Mouse (Mus musculus) brain, adult 10 weeks (tissue): ENCODE results near the gene Kcne2. TPM values are rescaled to one million over a fixed set of nuclear protein-coding genes. Genes with fewer than 3 reads are reported as not detected.

Experiments
- polyA plus RNA-seq: library from polyadenylated mRNA; stranded (reverse); fragments of 350-450 nt; fragmentation: Illumina TruSeq; extraction: RNeasy Lipid Tissue Mini Kit (QIAGEN cat#74804); gene quantifications from one replicate; pipeline ENCODE4 v1.2.3, GENCODE M21; 2015; ENCODE audit warnings: low read depth, low replicate concordance

Gene Kcne2
- polyA plus RNA-seq, result 6.8 TPM

GRCm38 (mm10) chr16:92292101-92292500 is at the start of gene Kcne2:
Gene Kcne2, plus strand, starts transcription at chr16:92292389.

DNA sequence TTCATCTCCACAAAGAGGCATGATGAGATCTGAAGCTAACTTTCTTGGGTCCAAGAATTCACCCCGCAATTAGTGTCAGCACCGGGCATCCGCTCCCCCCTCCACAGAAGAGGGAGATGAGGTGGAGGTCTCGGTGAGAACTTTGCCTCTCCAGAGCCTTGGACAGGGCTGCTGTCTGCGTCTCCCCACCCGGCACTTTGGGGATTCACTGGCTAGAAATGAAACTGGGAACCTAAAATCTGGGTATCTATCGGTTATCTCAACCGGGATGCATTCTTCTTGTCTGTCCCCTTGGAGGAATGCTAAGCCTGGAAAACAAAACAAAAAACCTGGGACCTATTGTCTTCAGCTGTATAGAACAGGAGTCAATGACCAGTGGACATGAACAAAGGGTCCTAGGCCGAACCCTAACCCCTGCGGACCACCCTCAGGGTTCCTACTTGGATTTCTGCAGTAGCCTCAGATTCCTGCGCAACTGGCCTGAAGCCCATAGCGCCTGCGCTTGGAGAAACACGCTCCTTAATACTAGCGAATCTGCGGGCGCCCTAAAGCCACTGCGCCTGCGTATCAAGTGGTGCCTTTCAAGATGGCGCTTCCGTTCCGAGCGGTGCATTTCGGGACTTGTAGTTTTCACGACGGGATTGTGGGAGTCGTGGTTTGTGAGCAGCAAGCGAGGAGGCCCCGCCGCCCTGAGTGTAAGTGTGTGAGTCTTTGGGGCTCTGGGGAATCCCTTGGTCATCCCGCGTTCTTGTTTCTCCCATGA is 8.6 kb downstream of the Kcne2 start, which contains the start of gene Smim11:
Gene Smim11 (plus strand): TSS at position 638 of the 763 bp plus-strand sequence.

DNA sequence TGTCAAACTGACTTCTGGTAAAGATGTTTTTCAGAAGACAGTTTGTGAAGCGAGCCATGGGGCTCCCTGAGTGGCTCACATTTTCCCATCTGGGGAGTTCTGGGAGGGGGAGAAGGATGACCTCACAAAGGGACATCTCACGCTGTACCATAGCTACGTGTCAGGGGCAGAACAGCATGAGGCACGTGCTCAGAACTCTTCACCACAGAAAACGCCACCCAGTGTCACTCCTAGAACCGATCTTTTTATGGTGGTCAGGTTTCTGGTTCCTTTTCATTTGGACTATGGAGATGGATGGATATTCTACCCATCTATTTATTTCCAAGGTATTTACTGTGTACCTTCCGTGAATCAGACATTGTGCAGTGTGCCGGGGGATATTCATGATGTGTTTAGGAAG is 29.2 kb downstream of the Kcne2 start, which contains the start of gene Fam243:
Gene Fam243 (minus strand): TSS at position 101 of the 400 bp plus-strand sequence.

Other genes starting within 250 kb of the Kcne2 start
- gene Mrps6, start 234.1 kb upstream of the Kcne2 start, polyA plus RNA-seq, result 92.2 TPM
- gene Gm49711, start 234.1 kb upstream of the Kcne2 start, polyA plus RNA-seq, result 0.42 TPM
- gene Slc5a3, start 234.1 kb upstream of the Kcne2 start, polyA plus RNA-seq, result 7.5 TPM
- gene Smim11, start 8.9 kb downstream of the Kcne2 start, polyA plus RNA-seq, result 69.2 TPM
- not detected for gene Fam243, start 29.1 kb downstream of the Kcne2 start, polyA plus RNA-seq
- gene Kcne1, start 67.1 kb downstream of the Kcne2 start, polyA plus RNA-seq, result not detected
- 52.2 TPM for gene Rcan1, start 178.5 kb downstream of the Kcne2 start, polyA plus RNA-seq
- gene Clic6, start 193.3 kb downstream of the Kcne2 start, polyA plus RNA-seq, result 6.9 TPM